Mouse (Mus musculus) v-Abl transformed pro-B cells (cell line): ENCODE data around the gene Siah3.
"Not testable (repeated sequence)": the region's sequence is repeated elsewhere in the genome, so short reads cannot be mapped to it uniquely, and the experiment has no call there.

Source experiments
- in situ Hi-C, 2 experiments: fragments of 400-800 bp; cut with MboI; formaldehyde crosslinking; loops; one replicate each; pipeline ENCODE4 v1.15.1; 2025; ENCODE audit not compliant: unreplicated experiment in 2 of 2

The Siah3 gene

DNA sequence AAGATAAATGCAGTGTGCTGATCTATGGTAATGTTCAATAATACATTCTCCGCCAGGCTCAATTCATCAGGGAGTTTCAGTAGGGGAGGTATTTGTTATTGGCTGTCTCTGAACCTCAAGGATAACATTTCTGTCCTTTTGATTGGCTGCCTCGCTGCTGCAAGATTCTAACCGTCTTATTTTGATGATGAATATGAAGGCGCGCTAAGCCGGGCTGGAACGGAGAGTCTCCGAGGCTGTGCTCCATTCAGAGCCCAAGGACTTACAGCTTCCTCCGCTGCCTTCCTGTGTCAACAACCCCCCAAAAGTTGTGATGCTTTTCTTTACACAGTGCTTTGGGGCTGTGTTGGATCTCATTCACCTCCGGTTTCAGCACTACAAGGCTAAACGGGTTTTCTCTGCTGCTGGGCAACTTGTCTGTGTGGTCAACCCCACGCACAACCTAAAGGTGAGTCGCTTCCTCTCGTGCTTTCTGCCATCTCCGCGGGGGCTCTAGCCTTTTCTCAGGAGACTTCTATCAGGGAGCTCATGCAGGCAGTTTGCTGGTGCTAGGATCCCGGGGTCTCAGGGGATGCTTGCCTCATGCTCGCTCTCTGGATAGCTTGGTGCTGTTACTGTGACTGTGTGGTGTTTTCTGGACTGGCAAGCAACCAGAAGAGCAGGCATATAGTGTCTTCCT lies at the start of gene Siah3:
Siah3 (plus strand) TSS at position 240 of the 679 bp plus-strand sequence.
- in situ Hi-C loops, result no loop called here

DNA sequence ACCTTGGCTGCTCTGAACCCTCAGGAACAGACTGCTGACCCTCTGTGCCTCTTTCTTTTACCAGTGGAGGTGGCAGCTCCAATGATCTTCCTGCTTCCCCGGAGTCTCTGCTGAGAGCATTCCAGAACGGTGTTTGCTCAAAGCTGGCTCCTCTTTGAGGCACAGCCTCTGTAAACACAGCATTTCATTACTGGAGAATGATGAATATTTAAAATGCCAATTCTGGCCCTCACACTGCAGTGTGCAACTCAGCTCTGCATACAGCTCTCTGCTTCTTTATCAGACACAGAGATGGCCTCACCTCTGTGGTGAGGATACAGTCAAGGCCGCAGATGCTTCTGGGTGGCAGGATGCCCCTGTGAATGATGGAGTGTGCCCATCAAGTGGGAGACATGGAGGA lies 46.0 kb upstream of the Siah3 start:
- in situ Hi-C loops, result no loop called here

DNA sequence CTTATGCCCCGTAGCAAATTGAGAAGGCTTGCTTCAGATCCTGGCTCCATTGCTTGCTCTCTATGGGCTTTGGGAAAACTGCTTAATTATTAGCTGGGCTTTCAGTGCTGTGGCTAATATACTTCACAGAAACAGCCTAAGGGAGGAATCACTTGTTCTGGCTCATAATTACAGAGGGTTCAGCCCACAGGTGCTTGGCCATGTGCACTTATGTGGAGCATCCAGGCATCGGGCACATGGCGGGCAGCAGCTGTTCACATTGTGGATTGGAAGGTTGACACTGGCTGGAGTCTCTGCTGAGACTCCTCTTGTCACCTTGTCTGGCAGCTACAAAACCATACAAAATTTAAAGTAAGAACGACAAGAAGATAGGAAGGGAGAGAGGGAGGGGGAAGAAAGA lies 45.4 kb upstream of the Siah3 start:
- in situ Hi-C loops, result no loop called here

DNA sequence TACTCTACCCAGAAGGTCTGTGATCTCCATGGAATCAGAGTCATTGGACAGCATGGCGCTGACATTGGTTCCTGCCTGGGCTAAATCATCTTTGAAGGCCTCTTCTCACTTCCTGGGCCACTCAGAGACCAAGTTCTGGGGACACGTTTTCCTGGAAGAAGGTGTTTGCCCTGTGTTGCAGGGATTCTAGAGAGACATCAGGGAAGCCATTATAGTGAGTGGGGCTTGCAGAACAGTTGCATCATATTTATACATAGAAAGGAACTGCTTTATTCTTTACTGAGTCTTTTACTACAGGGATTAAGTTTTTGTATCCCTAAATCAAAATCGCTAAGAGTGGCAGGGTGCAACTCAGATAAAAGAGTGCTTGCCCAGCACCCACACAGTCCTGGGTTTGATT lies 37.1 kb upstream of the Siah3 start:
- in situ Hi-C loops, result no loop called here

DNA sequence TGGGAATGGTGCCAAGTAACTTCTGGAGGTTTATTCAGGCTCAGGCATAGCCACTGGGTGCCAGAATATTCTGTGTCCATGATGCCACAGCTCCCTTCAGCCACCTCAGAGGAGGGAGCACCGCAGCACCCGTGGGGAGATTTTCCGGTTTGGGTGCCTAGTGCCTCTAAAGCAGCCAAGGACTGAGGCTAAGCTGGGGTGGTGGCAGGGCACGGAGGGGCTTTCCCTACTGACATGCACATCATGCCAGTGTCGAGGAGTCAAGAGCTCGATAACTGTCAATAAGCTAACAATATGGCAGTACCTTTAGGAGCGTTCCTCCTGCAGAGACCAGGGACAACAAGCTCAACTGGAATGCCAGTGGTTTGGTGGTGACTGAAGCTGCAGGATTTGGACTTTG lies 35.9 kb upstream of the Siah3 start:
- in situ Hi-C loops, result no loop called here

DNA sequence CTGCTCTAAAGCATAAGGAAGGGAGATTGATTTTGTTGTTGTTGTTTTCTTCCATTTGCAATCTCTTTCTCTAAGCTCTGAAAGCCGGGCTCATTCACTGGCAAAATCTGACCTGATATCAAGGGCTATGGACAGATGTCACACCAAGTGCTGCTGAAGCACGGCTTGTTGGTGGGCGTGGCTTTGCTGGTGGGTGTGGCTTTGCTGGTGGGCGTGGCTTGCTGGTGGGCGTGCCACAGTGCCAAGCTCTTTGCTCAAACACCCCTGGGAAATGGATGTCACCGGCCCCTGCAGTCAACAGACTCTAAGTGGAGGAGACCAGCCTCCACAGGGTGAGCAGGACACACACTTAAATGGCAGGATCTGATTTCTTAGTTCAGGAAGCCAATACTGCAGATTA lies 35.0 kb upstream of the Siah3 start:
- in situ Hi-C loops, result no loop called here

DNA sequence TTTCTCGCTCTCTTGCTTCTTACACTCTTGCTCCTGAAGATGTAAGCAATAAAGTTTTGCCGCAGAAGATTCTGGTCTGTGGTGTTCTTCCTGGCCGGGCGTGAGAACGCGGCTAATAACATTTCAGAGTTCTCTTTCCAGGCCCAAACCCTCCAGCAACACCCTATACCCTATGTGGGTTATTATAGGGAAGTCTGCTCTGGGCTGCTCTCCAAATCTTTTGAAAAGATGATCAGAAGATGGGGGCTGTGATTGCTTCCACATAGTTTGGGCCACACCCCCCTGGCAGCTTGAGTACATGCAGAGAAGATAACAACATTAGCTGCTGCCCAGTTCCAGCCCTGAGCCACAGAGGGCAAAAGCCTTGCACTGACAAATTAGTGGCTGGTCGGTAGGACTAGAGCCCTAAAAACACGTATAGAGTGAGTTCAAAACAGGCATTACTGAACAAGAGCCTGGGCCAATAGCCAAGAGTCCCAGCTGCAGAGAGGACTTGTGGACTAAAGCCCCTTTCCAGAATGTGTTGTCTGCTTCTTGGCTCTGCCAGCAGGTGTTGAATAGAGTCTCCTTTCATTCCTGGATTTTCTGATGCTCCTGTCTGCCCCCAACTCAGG lies 24.5 kb upstream of the Siah3 start:
- in situ Hi-C loops, result no loop called here

DNA sequence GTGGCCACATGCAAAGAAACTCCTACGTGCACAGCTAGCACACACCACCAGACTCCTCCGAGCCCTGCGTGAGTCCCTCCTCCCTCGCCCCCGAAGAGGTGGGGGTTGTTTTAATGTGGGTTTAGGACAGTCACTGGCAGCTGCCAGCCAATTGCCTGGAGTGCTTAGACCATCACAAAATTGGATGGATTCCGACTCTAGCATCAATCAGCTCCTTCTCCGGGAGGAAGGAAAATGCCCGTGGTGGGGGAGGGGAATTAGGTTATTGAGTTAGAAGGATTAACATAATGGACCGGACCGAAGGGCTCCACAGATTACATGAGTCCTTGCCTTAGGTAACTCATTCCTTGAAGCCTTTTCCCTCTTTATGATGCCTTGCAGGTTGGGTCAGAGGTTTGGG lies 22.9 kb upstream of the Siah3 start:
- in situ Hi-C loops, result no loop called here

DNA sequence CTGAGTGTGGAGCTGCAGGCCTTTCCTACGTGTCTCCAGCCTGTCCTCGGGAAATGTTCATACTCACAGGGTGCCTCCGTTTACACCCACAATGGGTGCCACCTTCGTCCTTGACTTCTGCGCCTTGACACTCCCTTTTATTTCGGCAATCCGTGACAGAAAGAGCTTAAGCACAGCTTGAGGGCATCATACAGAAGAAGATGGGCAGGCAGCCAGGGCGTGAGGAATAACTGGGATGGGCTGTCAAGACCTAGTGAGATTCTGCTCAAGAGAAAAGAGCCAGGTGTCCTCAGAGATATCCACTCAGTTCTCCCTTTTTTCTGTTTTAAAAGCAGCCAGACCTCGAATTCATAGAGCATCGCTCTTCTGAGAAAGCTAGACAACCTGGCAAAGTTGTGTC lies 21.2 kb upstream of the Siah3 start:
- in situ Hi-C loops, result no loop called here

DNA sequence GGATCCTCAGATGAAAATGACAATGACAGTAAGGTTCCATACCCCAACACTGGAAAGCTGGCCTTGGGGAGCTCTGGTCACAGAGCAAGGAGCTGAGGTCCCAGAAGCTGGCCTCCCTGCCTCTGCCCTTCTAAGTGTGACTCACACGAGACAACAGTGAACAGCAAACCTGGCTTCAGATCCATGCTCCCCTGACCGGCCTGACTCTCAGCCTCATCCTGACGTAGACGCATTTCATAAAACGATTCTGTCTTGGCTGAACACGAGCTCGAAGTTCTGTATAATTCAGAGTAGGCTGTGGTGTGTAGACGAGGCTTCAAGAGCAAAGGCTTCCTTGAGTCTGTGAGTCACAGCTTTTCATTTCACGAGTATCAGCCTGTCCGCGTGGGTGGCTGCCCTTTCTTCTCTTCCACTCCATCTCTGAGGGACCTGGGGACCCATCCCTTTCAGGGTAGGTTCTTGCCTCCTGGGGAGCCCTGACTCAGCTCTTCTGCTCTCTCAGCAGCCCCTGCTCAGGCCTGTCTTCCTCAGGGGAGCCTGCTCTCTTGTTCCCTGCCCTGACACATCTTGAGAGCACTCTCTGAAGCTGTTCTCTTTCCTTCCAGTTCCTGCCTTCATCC lies 11.2 kb upstream of the Siah3 start:
- in situ Hi-C loops, result no loop called here

DNA sequence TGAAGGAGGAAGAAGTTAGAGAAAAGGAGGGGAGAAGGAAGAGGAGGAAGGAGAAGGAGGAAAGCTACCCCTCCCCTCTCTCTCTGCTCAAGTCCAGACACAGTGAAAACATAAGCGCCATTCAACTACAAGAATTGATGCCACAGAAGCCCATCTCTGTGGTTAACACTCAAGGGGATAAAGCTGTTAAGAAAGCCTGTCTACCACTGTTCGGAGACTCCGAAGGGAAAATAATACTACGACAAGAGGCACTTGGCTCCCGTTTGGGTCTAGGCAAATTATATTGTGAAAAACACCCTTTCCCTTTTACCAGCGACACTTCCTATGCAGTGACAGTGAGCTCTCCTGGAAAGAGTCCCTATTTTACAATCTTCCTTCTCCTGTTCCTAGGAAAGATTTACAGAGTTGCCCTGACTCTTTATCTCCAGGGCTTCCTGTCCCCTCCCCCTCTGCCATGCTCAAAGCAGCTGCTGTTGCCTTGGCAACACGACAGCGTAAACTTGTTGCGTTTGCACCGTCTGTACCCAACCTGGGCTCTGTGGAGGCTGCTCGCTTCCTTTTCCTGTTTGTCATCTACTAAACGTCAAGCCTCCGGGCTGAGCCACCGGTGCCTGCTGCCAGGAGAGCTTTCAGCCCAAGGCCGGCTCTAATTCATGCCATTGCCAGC lies 10.4 kb upstream of the Siah3 start:
- in situ Hi-C loops, result no loop called here

DNA sequence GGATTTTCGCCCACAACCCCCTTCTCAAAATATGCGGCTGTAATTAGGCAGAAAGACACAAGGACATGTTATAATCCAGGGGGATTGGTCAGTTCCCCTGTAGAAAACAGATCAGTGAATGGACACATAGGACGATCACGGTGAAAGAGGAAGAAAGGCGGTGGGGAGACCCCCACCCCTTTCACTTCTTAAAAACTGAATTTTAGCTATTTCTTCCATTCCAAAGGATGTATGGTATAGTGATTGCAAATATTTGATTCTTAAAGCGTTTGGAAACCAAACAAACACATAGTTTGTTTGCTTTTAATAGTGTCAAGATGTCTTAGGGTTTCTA lies 9.9 kb upstream of the Siah3 start:
- in situ Hi-C loops, result no loop called here

DNA sequence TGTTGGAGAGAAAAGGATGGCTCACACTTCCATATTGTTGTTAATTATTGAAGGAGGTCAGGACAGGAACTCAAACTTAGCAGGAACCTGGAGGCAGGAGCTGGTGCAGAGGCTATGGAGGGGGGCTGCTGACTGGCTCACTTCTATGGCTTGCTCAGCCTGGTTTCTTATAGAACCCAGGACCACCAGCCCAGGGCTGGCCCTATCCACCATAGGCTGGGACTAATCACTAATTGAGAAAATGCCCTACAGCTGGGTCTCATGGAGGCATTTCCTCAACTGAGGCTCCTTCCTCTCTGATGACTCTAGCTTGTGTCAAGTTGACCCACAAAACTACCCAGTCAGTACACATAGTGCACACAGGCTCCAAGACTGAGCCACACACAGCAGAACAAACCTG lies 9.5 kb upstream of the Siah3 start:
- in situ Hi-C loops, result not testable (repeated sequence)

DNA sequence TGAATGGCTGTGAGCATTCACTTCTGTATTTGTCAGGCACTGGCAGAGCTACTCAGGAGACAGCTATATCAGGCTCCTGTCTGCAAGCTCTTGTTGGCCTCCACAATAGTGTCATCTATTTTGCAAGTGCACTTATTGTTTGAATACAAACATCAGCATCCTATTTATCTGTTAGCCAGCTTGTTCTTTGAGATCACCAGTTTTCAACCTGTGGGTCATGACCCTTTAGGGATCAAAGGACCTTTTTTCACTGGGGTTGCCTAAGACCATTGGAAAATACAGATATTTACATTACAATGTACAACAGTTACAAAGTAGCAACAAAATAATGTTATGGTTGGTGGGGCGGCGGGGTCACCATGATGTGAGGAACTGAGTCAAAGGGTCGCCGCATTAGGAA lies 1.9 kb upstream of the Siah3 start:
- in situ Hi-C loops, result no loop called here

DNA sequence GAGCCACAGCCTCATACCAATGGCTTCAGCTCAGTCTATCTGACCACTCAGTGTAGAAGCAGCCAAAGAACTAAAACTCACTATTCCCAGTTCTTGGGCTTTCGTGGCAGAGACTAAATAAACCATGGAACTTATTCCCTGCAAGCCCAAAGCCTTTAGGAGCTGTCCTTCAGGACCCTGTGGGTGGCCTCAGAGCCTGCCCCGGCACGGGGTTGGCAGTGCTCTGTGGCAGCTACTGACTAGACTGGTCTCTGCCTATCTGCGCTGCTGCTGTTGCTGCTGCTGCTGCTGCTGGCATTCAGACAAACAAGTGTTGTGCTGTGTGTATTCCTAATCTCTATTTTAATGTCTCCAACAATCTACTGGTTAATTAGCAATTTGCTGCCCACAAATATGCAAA lies 1.1 kb upstream of the Siah3 start:
- in situ Hi-C loops, result no loop called here

DNA sequence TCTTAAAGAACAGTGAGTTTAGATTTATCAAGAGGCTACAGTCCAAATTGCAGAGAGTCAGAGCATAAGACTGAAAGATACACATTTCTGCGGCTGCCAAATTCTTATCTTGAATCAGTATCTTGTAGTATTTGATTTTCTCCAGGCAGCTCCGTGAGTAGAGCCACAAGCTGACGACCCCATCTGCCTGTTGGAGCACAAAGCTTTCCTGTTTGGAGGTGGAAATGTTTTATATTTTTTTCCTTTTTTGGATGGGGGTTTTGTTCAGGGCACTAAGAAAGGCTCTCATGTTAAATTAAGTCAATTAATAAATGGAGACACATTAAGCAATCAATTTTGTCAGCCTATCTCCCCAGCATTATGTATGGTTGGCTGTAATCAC lies 430 bp upstream of the Siah3 start:
- in situ Hi-C loops, result no loop called here

DNA sequence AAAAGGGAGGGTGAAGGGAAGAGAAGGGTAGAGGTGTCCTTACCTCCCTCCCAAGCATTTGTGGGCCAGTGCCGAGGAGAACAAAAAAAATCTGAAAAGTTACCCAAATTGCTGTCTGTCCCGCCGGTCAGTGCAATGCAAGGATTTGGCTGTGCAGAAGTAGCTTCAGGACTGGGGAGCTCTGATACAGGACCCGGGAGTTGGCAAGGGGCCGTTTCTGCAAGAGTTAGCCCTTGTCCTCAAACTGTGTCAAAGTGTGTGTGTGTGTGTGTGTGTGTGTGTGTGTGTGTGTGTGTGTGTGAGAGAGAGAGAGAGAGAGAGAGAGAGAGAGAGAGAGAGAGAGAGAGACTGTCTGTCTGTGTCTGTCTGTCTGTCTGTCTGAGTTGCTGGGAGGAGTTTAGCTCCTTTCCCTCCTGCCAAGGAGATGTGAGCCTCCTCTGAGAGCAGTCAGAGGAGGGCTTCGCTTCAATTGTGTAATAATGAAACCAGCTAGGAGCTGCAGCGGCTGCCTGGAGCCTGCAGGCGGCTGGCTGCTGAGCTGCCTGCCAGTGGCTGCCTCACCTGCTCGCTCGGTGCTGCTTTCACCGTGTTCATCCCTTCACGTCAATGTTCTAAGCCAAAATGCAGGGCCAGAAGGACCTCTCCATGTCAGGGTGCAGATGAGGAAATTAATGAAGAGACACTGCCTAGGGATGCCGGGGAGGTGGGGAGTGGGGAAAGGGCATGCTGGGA lies 873 bp downstream of the Siah3 start:
- in situ Hi-C loops, result no loop called here

DNA sequence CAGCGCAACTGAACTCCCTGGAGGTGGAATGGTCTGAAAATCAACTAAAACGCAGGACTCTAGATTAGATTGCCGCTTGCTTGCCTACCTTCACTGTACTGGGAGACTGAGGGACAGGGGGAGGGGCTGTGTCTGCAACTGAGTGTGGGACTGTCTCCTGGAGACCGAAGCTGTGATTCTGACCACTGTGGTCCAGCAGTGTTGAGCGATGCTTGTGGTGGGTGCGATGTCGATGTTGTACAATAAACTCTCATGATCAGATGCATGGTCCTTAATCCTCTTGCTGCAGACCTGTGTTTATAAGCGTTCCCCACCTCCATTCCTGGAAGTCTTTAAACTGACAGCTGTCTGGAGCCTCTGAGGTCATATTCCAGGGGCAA lies 1.4 kb downstream of the Siah3 start:
- in situ Hi-C loops, result no loop called here

DNA sequence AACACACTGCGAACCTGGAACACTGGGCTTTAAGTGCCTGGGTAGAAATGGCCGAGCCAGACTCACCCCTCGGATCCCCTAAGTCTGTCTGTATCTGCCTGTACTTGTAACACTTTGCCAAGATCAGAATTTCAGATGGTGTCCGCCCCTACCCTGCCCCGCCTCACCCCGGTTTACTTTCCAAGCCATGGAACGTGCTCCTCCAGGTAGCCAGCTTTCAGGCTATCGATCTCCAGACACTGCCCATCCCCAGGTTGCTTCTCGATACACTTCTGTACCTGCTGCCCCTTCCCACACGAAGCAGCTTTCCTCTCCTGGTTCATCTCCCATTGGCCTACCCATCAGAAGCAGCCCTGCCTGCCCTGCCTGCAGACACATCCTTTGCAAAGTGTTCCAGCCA lies 3.6 kb downstream of the Siah3 start:
- in situ Hi-C loops, result no loop called here

DNA sequence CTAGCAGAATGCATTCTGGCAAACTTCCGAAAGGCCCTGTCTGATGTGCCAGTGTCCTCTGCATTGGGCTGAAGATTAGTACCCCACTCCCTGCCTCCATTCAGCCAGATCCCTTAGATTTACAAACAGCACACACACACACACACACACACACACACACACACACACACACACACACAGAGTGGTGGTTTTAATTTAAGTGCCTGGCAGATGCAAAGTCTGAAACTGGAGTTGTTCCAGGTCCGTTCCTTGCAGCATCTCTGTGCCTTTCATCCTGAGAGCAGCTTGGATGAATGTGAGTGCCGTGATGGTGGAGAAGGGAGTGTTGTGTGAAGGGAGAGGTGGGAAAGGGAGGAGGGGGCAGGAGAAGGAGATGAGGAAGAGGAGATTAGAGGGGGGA lies 4.2 kb downstream of the Siah3 start:
- in situ Hi-C loops, result no loop called here

DNA sequence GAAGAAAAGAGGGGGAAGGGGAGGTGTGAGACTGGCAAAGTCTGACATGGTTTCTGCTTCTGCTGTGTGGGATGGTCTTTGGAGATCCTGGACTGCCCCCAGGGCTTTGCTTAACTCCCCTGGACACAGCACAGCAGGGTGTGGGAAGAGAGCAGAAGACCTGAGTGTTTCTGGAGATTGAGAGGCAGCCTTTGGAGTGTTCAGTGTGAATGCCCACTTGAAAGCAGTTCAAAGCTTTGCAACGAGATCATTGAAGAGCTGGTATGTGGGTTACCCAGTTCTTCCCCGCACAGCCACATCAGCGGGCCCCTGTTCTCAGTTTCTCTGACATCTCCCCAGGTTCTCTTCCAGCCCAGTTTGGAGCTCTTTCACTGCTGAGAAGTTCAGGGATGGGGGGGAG lies 4.7 kb downstream of the Siah3 start:
- in situ Hi-C loops, result no loop called here
